Mouse (Mus musculus) hindbrain, postnatal 0 days (tissue): ENCODE results near the gene Dpp6. TPM values are rescaled to one million over a fixed set of nuclear protein-coding genes. Genes with fewer than 3 reads are reported as not detected.

ENCODE experiments used
- ATAC-seq: fragments of 200-750 bp; cut with Nextera tagmentation; 2 replicates; pipeline ENCODE4 v1.8.0; 2017; ENCODE audit warnings: mild to moderate bottlenecking, moderate TSS enrichment, moderate library complexity
- DNase-seq: peaks from one replicate; pipeline ENCODE4 v3.0.0-alpha.2; 2015; ENCODE audit warnings: low spot score
- H3K27ac ChIP-seq: fragments of 300-500 bp; sonication (generic); 2 replicates; pipeline ENCODE4 v1.5.1; 2014; ENCODE audit warnings: mild to moderate bottlenecking
- H3K27me3 ChIP-seq: fragments of 300-500 bp; sonication (generic); 2 replicates; pipeline ENCODE4 v1.6.1; 2014; ENCODE audit warnings: low read length, mixed read lengths; ENCODE audit not compliant: insufficient read depth
- H3K36me3 ChIP-seq: fragments of 300-500 bp; sonication (generic); 2 replicates; pipeline ENCODE4 v1.6.1; 2014; ENCODE audit warnings: low read length, mixed read lengths; ENCODE audit not compliant: insufficient read depth
- H3K4me1 ChIP-seq: fragments of 300-500 bp; sonication (generic); 2 replicates; pipeline ENCODE4 v1.6.1; 2014; ENCODE audit warnings: antibody characterized with exemption, low read length, mixed read lengths; ENCODE audit not compliant: insufficient read depth
- H3K4me2 ChIP-seq: fragments of 300-500 bp; sonication (generic); 2 replicates; pipeline ENCODE4 v1.6.1; 2014; ENCODE audit warnings: low read depth, mild to moderate bottlenecking, low read length, moderate library complexity, mixed read lengths
- H3K4me3 ChIP-seq: fragments of 300-500 bp; sonication (generic); 2 replicates; pipeline ENCODE4 v1.5.1; 2014; ENCODE audit warnings: low read length
- H3K9ac ChIP-seq: fragments of 300-500 bp; sonication (generic); replicated peaks from 2 replicates; pipeline ENCODE4 v1.6.1; 2014; ENCODE audit warnings: mild to moderate bottlenecking, low read length, moderate library complexity, mixed read lengths
- H3K9me3 ChIP-seq: fragments of 300-500 bp; sonication (generic); 2 replicates; pipeline ENCODE4 v1.6.1; 2016; ENCODE audit warnings: low read length, mixed read lengths
- CTCF ChIP-seq: IDR thresholded peaks from 2 replicates; pipeline ENCODE4 v1.5.1; 2016; ENCODE audit warnings: antibody characterized with exemption, control low read depth, low read depth
- WGBS: fragments of 180-500 bp; shearing (Covaris S2); extraction: QIAGEN DNeasy Blood & Tissue Kit; methylation state at CpG from one replicate; pipeline ENCODE4 v1.1.7; 2014; 5-methylcytosine and 5-hydroxymethylcytosine counted together
- polyA plus RNA-seq: library from polyadenylated mRNA; unstranded; fragments of >200 nt; fragmentation: Nextera tagmentation; extraction: Ambion mirVana; gene quantifications from 2 replicates; pipeline ENCODE4 v1.2.1, GENCODE M21; 2015
- total RNA-seq: library from RNA; depleted of rRNA; stranded (reverse); fragments of >200 nt; gene quantifications from 2 replicates; pipeline ENCODE4 v1.2.3, GENCODE M21; 2014

The Dpp6 gene
- total and polyA plus RNA-seq, 2 experiments from 2014 or later: 81.1 to 154 TPM

GRCm38 (mm10) chr5:26945169-26945920 lies 128.3 kb downstream of the Dpp6 start:
- H3K27ac ChIP-seq: peak overlapping the region; percentile 27; the same call in 1 of the 2 replicates
- H3K4me3 ChIP-seq: no peak overlapping the region
- H3K9me3 ChIP-seq: no peaks in the 10 kb centered on the region
- DNase-seq (peak; percentile 52), ATAC-seq (no peak)
- no peaks in the 10 kb centered on the region for H3K27me3 ChIP-seq
- no peak for TF ChIP-seq CTCF
- no peaks in the 10 kb centered on the region; the same call in 1 of the 2 replicates for H3K4me1 ChIP-seq
- H3K9ac ChIP-seq: no peak overlapping the region
- 21% methylated on average over 4 of the region's 4 CpGs for WGBS
- no peak overlapping the region for H3K4me2 ChIP-seq
- no peaks in the 10 kb centered on the region for H3K36me3 ChIP-seq

- Histone ChIP-seq H3K4me3 (no peak overlapping the region), H3K4me2 (no peak overlapping the region), H3K36me3 (no peaks in the 10 kb centered on the region), H3K9me3 (no peaks in the 10 kb centered on the region), H3K27me3 (no peaks in the 10 kb centered on the region), H3K4me1 (no peaks in the 10 kb centered on the region), H3K27ac (no peak overlapping the region), H3K9ac (no peak overlapping the region)
- WGBS: 63% methylated on average over 6 of the region's 6 CpGs
- TF ChIP-seq CTCF: no peak
- no peak for DNase-seq
- no peak for ATAC-seq
These were observed 153.1 kb downstream of the Dpp6 start for GRCm38 (mm10) chr5:26969941-26970590.

- Histone ChIP-seq H3K9ac (no peak overlapping the region), H3K27me3 (no peaks in the 10 kb centered on the region), H3K4me2 (no peak overlapping the region), H3K4me1 (no peaks in the 10 kb centered on the region), H3K36me3 (no peaks in the 10 kb centered on the region), H3K9me3 (no peaks in the 10 kb centered on the region), H3K27ac (no peak overlapping the region), H3K4me3 (no peak overlapping the region)
- ATAC-seq (no peak), DNase-seq (no peak)
- no peak for TF ChIP-seq CTCF
- 12% methylated on average over 4 of the region's 4 CpGs for WGBS
These were observed 156.2 kb downstream of the Dpp6 start for GRCm38 (mm10) chr5:26973166-26973565.

GRCm38 (mm10) chr5:26979348-26979747 lies 162.3 kb downstream of the Dpp6 start:
- Histone ChIP-seq H3K27me3 (no peaks in the 10 kb centered on the region), H3K9ac (no peak overlapping the region), H3K4me1 (no peaks in the 10 kb centered on the region), H3K36me3 (no peaks in the 10 kb centered on the region), H3K4me3 (no peak overlapping the region), H3K4me2 (no peak overlapping the region), H3K27ac (no peak overlapping the region), H3K9me3 (no peaks in the 10 kb centered on the region)
- DNase-seq (peak; percentile 39), ATAC-seq (peak; percentile 68)
- no peak for TF ChIP-seq CTCF
- WGBS: 15% methylated on average over 1 of the region's 1 CpGs

- ATAC-seq (no peak), DNase-seq (no peak)
- H3K4me2 ChIP-seq: no peak overlapping the region
- no peaks in the 10 kb centered on the region for H3K9me3 ChIP-seq
- no peaks in the 10 kb centered on the region for H3K4me1 ChIP-seq
- H3K27ac ChIP-seq: no peak overlapping the region
- WGBS: 55% methylated on average over 3 of the region's 3 CpGs
- H3K27me3 ChIP-seq: no peaks in the 10 kb centered on the region
- H3K4me3 ChIP-seq: no peak overlapping the region
- H3K36me3 ChIP-seq: no peaks in the 10 kb centered on the region
- no peak overlapping the region for H3K9ac ChIP-seq
- no peak for TF ChIP-seq CTCF
These were observed 162.8 kb downstream of the Dpp6 start for GRCm38 (mm10) chr5:26979755-26980154.

GRCm38 (mm10) chr5:26985114-26985513 lies 168.1 kb downstream of the Dpp6 start:
- H3K27ac ChIP-seq: no peak overlapping the region
- no peak for TF ChIP-seq CTCF
- DNase-seq: no peak
- no peaks in the 10 kb centered on the region for H3K4me1 ChIP-seq
- no peak overlapping the region for H3K9ac ChIP-seq
- no peak overlapping the region for H3K4me3 ChIP-seq
- WGBS: 14% methylated on average over 1 of the region's 1 CpGs
- no peaks in the 10 kb centered on the region for H3K27me3 ChIP-seq
- H3K9me3 ChIP-seq: no peaks in the 10 kb centered on the region
- no peaks in the 10 kb centered on the region for H3K36me3 ChIP-seq
- ATAC-seq: no peak
- no peak overlapping the region for H3K4me2 ChIP-seq

GRCm38 (mm10) chr5:26991587-26991986 lies 174.6 kb downstream of the Dpp6 start:
- no peaks in the 10 kb centered on the region for H3K4me1 ChIP-seq
- no peaks in the 10 kb centered on the region for H3K36me3 ChIP-seq
- TF ChIP-seq CTCF: no peak
- 13% methylated on average over 2 of the region's 2 CpGs for WGBS
- H3K4me3 ChIP-seq: no peak overlapping the region
- H3K9ac ChIP-seq: no peak overlapping the region
- no peaks in the 10 kb centered on the region for H3K27me3 ChIP-seq
- DNase-seq (peak; percentile 9), ATAC-seq (peak; percentile 70)
- no peaks in the 10 kb centered on the region for H3K9me3 ChIP-seq
- no peak overlapping the region for H3K27ac ChIP-seq
- H3K4me2 ChIP-seq: no peak overlapping the region
